Mouse (Mus musculus) adrenal gland, adult (tissue): ENCODE data around the gene Sox11.

Source experiments
- DNase-seq, 2 experiments: peaks; one replicate each; pipeline ENCODE4 v3.0.0; 2022 to 2023; ENCODE audit warnings: low spot score in 1 of 2; ENCODE audit not compliant: inconsistent age in 2 of 2

Sox11 gene

DNA sequence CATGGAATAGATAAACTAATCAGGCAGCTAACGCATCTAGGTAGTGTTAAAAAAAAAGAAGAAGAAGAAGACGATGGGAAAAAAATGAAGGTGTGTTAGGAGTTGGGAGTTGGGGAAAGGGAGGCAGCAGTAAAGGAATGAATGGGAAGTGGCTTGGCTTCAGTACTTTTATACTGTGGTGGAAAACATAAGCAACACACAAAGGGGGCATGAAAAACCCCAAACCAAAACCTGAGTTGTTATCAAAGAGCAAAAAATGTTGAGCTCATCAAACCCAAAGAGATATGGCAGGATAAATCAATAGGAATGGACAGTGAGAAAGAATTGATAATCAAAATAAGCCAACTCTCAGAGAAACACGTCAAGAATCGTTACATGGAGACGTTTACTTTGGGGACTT is 5.6 kb downstream of the Sox11 start:
- DNase-seq, result no peak

GRCm38 (mm10) chr12:27336336-27336735 is 6.0 kb downstream of the Sox11 start:
- no peak for DNase-seq

- DNase-seq, result no peak
Observed at GRCm38 (mm10) chr12:27335356-27336055, 6.9 kb downstream of the Sox11 start.

- DNase-seq, result no peak
Observed at GRCm38 (mm10) chr12:27333590-27333989, 8.8 kb downstream of the Sox11 start.

DNA sequence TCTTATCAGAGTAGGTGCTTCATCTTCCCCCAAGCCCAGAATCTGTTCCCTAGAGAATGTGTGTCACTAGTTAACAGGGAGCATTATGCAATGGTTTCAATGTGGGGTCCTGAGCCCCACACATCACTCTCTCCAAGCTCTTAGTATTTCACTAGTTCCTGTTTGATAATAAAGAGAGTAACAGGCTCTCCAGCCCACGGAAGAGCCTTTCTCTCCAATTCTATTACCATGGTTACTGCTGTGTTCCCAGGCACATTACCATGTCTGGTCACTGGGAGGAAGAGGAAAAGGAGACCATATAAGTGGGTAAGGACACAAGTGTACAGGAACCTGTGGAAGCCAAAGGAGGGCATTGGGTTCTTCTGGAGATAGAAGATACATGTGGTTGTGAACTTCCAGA is 19.0 kb downstream of the Sox11 start:
- no peak for DNase-seq

- no peak for DNase-seq
Observed at GRCm38 (mm10) chr12:27320705-27321104, 21.7 kb downstream of the Sox11 start.

DNA sequence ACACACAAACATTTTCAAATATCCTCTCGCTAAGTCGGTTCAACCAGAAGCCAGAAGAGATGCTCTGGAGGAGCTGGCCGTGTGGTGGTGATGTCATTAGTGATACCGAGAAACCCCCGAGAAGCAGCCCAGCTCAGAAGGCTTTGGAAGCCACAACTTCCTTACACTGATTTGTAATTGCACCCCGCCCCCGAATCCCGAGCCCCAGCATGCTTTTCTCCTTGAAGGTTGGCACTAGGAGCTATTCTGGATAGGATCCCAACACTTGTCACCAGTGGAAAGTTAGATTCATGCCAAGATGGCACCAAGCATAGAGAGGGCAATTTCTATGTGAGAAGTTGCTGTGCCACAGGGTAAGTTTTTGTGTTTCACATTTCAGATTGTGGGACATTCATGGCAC is 29.4 kb downstream of the Sox11 start:
- no peak for DNase-seq

DNA sequence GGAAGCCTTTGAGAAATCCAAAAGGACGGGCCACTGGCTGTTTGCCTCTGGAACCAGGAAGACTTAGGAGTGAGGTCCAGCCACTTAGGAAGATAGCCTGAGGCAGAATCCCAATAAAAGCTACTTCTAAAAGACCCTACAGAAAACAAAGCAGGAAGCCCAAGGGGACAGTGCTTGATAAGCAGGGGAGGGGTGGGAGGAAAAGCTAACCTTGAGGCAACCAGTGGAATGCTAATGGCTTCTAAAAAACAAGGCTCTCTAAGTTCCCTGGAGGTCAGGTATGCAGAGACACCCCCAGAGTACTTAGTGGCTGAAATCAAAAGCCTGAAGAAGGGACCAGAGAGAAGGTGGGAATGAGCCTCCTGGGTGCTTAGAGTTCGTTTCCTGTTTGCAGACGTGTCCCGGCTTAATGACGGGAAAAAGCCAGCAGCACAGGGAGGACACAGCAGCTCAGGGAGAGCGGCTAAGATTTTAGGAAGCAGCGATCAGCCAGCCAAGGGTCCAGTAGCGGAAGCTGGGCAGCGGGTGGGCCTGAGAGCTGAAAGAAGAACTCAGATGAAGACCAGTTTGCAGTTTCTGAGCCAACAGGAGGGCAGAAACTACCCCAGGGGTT is 30.4 kb downstream of the Sox11 start:
- DNase-seq, result no peak

GRCm38 (mm10) chr12:27311316-27311832 is 31.0 kb downstream of the Sox11 start:
- DNase-seq, result no peak

- no peak for DNase-seq
Observed at GRCm38 (mm10) chr12:27310703-27311102, 31.7 kb downstream of the Sox11 start.

- DNase-seq, result no peak
Observed at GRCm38 (mm10) chr12:27309969-27310368, 32.4 kb downstream of the Sox11 start.

DNA sequence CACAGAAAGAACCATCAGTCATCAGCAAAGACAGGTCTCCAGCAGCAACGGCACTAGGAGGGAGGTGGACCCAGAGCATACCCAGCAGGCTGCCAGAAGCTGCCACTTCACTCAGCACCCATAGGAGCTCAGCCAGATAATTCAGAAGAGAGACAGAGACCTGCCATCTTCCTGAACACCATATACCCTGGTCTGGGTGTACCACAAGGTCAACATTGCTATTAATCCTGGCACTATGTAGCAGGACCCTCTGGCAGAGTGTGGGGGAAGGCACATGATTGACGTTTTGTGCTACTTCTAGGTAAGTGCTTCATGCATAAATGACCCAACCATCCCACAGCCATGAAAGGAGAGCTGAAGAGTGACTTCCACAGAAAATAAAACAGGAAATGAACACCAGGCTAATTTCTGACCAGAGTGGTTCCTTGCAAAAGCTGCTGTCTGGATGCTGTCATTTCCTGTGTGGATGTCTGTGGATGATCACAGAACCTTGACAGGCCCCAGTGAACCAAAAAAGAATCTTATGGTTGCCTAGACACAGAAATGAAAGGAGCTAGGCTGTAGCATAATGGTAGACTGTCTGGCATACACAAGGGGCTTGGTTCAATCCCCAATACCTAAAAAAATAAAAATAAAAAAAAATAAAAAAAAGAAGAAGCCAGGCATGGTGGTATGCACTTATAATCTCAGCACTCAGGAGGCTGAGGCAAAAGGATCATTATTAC is 37.5 kb downstream of the Sox11 start:
- no peak for DNase-seq

DNA sequence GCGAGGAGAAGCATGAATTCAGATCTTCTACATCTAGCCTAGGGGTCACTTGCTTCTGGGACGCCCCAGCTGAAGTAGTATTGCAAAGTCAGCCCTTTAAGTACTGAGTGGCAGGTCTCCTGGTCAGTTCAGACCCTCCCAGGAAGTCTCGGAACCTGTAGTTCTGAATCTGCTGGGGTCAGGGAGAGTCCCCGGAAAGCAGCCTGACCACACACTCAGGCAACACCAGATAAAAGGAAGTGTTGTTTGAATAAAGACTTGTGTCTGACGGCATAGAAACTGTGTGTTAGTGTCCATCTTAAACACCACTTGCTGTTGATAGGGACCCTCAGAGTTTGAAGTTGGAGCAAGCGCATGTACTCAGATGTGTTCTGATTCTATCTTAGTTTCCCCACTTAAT is 39.2 kb downstream of the Sox11 start:
- DNase-seq, result no peak

DNA sequence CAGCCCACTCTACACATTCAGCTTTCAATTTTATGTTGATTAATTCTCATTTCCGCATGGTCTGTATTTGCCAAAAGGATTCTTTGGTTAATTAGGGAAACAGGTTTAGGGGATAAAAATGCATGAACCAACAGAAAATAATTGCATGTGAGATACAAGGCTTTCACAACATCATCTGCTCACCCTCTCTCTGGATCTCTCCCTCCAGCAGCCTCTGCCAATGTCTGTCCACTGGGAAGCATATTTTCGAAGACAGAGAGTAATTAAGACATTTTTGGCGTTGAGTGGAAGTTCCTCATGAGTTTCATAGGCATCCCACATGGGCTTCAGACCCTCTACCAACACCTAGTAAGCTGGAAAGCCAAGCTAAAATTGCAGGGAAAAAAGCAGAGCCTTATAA is 43.7 kb downstream of the Sox11 start:
- DNase-seq, result no peak

GRCm38 (mm10) chr12:27294191-27294590 is 48.2 kb downstream of the Sox11 start:
- no peak for DNase-seq

GRCm38 (mm10) chr12:27293736-27294135 is 48.6 kb downstream of the Sox11 start:
- no peak for DNase-seq

GRCm38 (mm10) chr12:27293208-27293607 is 49.2 kb downstream of the Sox11 start:
- DNase-seq, result no peak
